Mouse (Mus musculus) liver, embryonic 14.5 days (tissue): Measurements from ENCODE around the gene Mapk3. TPM values are rescaled to one million over a fixed set of nuclear protein-coding genes. Genes with fewer than 3 reads are reported as not detected.

Experiments
- ATAC-seq: fragments of 200-750 bp; cut with Nextera tagmentation; 2 replicates; pipeline ENCODE4 v1.8.0; 2017; ENCODE audit warnings: moderate number of reproducible peaks, mild to moderate bottlenecking, moderate library complexity; ENCODE audit not compliant: insufficient read depth
- DNase-seq, 3 experiments: peaks; one replicate each; pipeline ENCODE4 v3.0.0-alpha.2; 2012 to 2013; ENCODE audit warnings: low read depth in 3 of 3, low spot score in 3 of 3
- H3K27ac ChIP-seq: fragments of 300-500 bp; sonication (generic); 2 replicates; pipeline ENCODE4 v1.5.1; 2014; ENCODE audit warnings: moderate library complexity, mild to moderate bottlenecking, control low read depth, inconsistent platforms
- H3K27me3 ChIP-seq: fragments of 300-500 bp; sonication (generic); 2 replicates; pipeline ENCODE4 v1.6.1; 2014; ENCODE audit warnings: mild to moderate bottlenecking, low read length, moderate library complexity; ENCODE audit not compliant: control insufficient read depth, insufficient read depth
- H3K36me3 ChIP-seq: fragments of 300-500 bp; sonication (generic); replicated peaks from 2 replicates; pipeline ENCODE4 v1.6.1; 2014; ENCODE audit warnings: low read depth; ENCODE audit not compliant: control insufficient read depth, insufficient read depth
- H3K4me1 ChIP-seq, 2 experiments: fragments of 200-500 bp in 1 of 2; fragments of 300-500 bp in 1 of 2; sonication (generic) in 1 of 2; replicated peaks; 2 replicates each; pipeline ENCODE4 v1.6.1; 2012 to 2014; ENCODE audit warnings: antibody characterized with exemption in 1 of 2, inconsistent platforms in 1 of 2, low read length in 1 of 2; ENCODE audit not compliant: control insufficient read depth in 2 of 2, insufficient read depth in 2 of 2
- H3K4me2 ChIP-seq: fragments of 300-500 bp; sonication (generic); 2 replicates; pipeline ENCODE4 v1.6.1; 2014; ENCODE audit warnings: low read depth, mild to moderate bottlenecking, control low read depth, moderate library complexity
- H3K4me3 ChIP-seq, 2 experiments: fragments of 200-500 bp in 1 of 2; fragments of 300-500 bp in 1 of 2; sonication (generic) in 1 of 2; 2 replicates each; pipeline ENCODE4 v1.5.1; 2012 to 2014; ENCODE audit warnings: low read depth in 2 of 2, low read length in 2 of 2, mild to moderate bottlenecking in 2 of 2, control low read depth in 1 of 2, inconsistent platforms in 1 of 2, moderate library complexity in 1 of 2; ENCODE audit not compliant: insufficient read depth in 1 of 2
- H3K9ac ChIP-seq: fragments of 300-500 bp; sonication (generic); replicated peaks from 2 replicates; pipeline ENCODE4 v1.6.1; 2014; ENCODE audit warnings: mild to moderate bottlenecking, control low read depth, moderate library complexity
- H3K9me3 ChIP-seq: fragments of 300-500 bp; sonication (generic); 2 replicates; pipeline ENCODE4 v1.6.1; 2016; ENCODE audit warnings: low read length, mixed read lengths; ENCODE audit not compliant: control insufficient read depth
- CTCF ChIP-seq: IDR thresholded peaks from 2 replicates; pipeline ENCODE4 v1.5.1; 2016; ENCODE audit warnings: antibody characterized with exemption, low read depth, control low read depth
- EP300 ChIP-seq: IDR thresholded peaks from 2 replicates; pipeline ENCODE4 v1.6.1; 2016; ENCODE audit warnings: antibody characterized with exemption, low read depth
- WGBS: fragments of 180-500 bp; shearing (Covaris S2); extraction: QIAGEN DNeasy Blood & Tissue Kit; methylation state at CpG from one replicate; pipeline ENCODE4 v1.1.7; 2014; ENCODE audit not compliant: insufficient replicate concordance; 5-methylcytosine and 5-hydroxymethylcytosine counted together
- polyA plus RNA-seq, 2 experiments: library from polyadenylated mRNA; depleted of rRNA in 1 of 2; stranded (reverse) in 1 of 2; unstranded in 1 of 2; fragments of >200 nt; fragmentation: Nextera tagmentation in 1 of 2; extraction: Ambion mirVana in 1 of 2; gene quantifications; 2 replicates each; pipeline versions ENCODE4 v1.2.1 to v1.2.3; 2012 to 2014

Mapk3 gene
- polyA plus RNA-seq (2012; rRNA removed), result 35.9 and 39.8 TPM in 2 replicates
- 14.4 and 15.5 TPM in 2 replicates for polyA plus RNA-seq (2014; fragmentation: Nextera tagmentation; extraction: Ambion mirVana)

- H3K27ac ChIP-seq, result peak within 1 kb of the TSS; percentile 57
- H3K4me3 ChIP-seq, result peak within 1 kb of the TSS; percentile 73 to 74
- H3K4me2 ChIP-seq, result peak within 1 kb of the TSS; percentile 93
- 2% methylated on average over 36 of the region's 38 CpGs for WGBS
- TF ChIP-seq EP300 (no peak), CTCF (peak; percentile 86)
- no peaks in the 10 kb centered on the region for H3K27me3 ChIP-seq
- peaks cover 14 to 42% of the 10 kb centered on the region in 2 experiments for H3K4me1 ChIP-seq
- H3K36me3 ChIP-seq, result no peaks in the 10 kb centered on the region
- ATAC-seq (peak; percentile 81), DNase-seq (peak; percentile 85 to 89 (median 87))
- no peaks in the 10 kb centered on the region for H3K9me3 ChIP-seq
- peak within 1 kb of the TSS; percentile 78 for H3K9ac ChIP-seq
Measured at GRCm38 (mm10) chr7:126759050-126759671, at the start of gene Mapk3. Mapk3 (plus strand) TSS chr7:126759601.

GRCm38 (mm10) chr7:126710266-126710665 lies 49.1 kb upstream of the Mapk3 start:
- Histone ChIP-seq H3K4me3 (no peak overlapping the region), H3K36me3 (no peaks in the 10 kb centered on the region), H3K4me2 (no peak overlapping the region), H3K9me3 (no peaks in the 10 kb centered on the region), H3K27ac (no peak overlapping the region), H3K27me3 (no peaks in the 10 kb centered on the region), H3K9ac (no peak overlapping the region), H3K4me1 (0 out of 4 replicates have a peak, but pooled peaks cover 0 to 2% of the 10 kb centered on the region in 2 experiments)
- 29% methylated on average over 4 of the region's 4 CpGs for WGBS
- ATAC-seq (no peak), DNase-seq (no peak)
- TF ChIP-seq EP300, result no peak
- no peak for TF ChIP-seq CTCF

GRCm38 (mm10) chr7:126711910-126712309 lies 47.5 kb upstream of the Mapk3 start:
- no peaks in the 10 kb centered on the region for H3K27me3 ChIP-seq
- no peak for ATAC-seq
- H3K36me3 ChIP-seq, result no peaks in the 10 kb centered on the region
- H3K4me3 ChIP-seq, result no peak overlapping the region
- no peak overlapping the region for H3K4me2 ChIP-seq
- H3K9ac ChIP-seq, result no peak overlapping the region
- H3K27ac ChIP-seq, result no peak overlapping the region
- 53% methylated on average over 3 of the region's 3 CpGs for WGBS
- TF ChIP-seq CTCF (no peak), EP300 (no peak)
- 0 out of 4 replicates have a peak, but pooled peaks cover 0 to 2% of the 10 kb centered on the region in 2 experiments for H3K4me1 ChIP-seq
- DNase-seq, result no peak
- no peaks in the 10 kb centered on the region for H3K9me3 ChIP-seq

- no peak for TF ChIP-seq EP300
- TF ChIP-seq CTCF, result no peak
- no peak overlapping the region for H3K4me2 ChIP-seq
- DNase-seq (no peak), ATAC-seq (no peak)
- no peaks in the 10 kb centered on the region for H3K9me3 ChIP-seq
- no peak overlapping the region for H3K27ac ChIP-seq
- no peaks in the 10 kb centered on the region for H3K36me3 ChIP-seq
- WGBS, result 65% methylated on average over 4 of the region's 4 CpGs
- H3K4me3 ChIP-seq, result no peak overlapping the region
- H3K4me1 ChIP-seq, result no peaks in the 10 kb centered on the region
- no peaks in the 10 kb centered on the region for H3K27me3 ChIP-seq
- H3K9ac ChIP-seq, result no peak overlapping the region
Measured at GRCm38 (mm10) chr7:126715679-126716078, 43.7 kb upstream of the Mapk3 start.

GRCm38 (mm10) chr7:126717566-126717965 lies 41.8 kb upstream of the Mapk3 start:
- H3K27ac ChIP-seq, result no peak overlapping the region
- no peaks in the 10 kb centered on the region for H3K27me3 ChIP-seq
- no peak for TF ChIP-seq EP300
- TF ChIP-seq CTCF, result no peak
- DNase-seq (no peak), ATAC-seq (no peak)
- no peaks in the 10 kb centered on the region for H3K36me3 ChIP-seq
- H3K9ac ChIP-seq, result no peak overlapping the region
- H3K4me3 ChIP-seq, result no peak overlapping the region
- H3K4me2 ChIP-seq, result no peak overlapping the region
- no peaks in the 10 kb centered on the region for H3K9me3 ChIP-seq
- WGBS, result 72% methylated on average over 3 of the region's 3 CpGs
- H3K4me1 ChIP-seq, result no peaks in the 10 kb centered on the region
